14 mouse cellular contexts compared by ENCODE assay signal in the genomic region with DNA sequence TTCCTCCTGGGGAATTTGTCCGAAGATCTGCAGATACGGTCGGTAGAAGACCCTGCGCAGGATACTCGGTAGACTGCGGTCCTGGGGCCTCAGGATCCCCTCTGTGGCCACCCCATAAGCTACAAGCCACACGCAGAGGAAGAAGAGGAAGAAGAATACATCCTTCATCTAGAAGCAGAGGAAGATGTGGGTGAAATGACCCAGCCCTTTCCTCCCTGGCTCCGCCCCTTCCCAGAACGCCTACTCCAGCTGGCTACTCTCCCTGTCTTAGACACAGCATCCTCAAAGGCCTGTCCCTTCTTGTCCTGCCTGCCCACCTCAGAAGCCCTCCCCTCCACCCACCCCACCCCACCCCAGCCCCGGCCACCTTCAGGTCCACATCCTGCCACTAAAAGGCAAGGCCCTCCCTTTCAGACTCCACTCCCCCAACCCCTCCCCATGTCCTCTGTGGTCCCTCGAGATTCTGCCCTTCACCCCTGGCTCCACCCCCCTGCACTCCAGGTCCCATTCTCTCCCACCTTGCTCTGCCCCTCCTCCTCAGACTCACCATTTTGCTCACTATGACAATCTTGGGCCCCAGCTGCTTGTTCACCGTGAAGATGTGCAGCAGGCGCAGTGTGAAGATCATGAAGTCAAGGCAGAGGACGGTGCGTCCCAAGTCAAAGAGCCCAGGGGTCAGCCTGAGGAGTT. TPM values are rescaled to one million over a fixed set of nuclear protein-coding genes. Genes with fewer than 3 reads are reported as not detected.
A peak's percentile ranks its signal among the peaks of the same experiment; 100 is the strongest.
DNase-seq lines count a peak whose midpoint lies in the region; ATAC-seq and TF ChIP-seq lines count a peak whose summit lies in the region.
"Had no signal": no experiment of that assay in that cellular context is flagged by ENCODE, and none has a peak within 500 bp of the region (broad histone marks: within the 10 kb centered on the region; RNA-seq: fewer than 3 reads in every experiment).

No protein-coding gene starts in this region.

- no peak overlapping the region for H3K27ac ChIP-seq in hindbrain, embryonic 13.5 days
- H3K27ac ChIP-seq in hindbrain, embryonic 12.5 days, result no peak overlapping the region
- H3K27ac ChIP-seq in midbrain, embryonic 13.5 days, result peak overlapping the region; percentile 39; the same call in 1 of the 2 replicates
- no peak overlapping the region for H3K27ac ChIP-seq in midbrain, postnatal 0 days (ENCODE audit: low read depth, low read length)
- H3K27ac ChIP-seq: embryonic facial prominence, embryonic 12.5 days had no signal

- no peak for TF ChIP-seq CTCF in midbrain, postnatal 0 days (IDR thresholded peaks at IDR 0.05)

- peak overlapping the region; percentile 15 for H3K9ac ChIP-seq in hindbrain, embryonic 13.5 days
- no peak overlapping the region for H3K9ac ChIP-seq in hindbrain, embryonic 12.5 days
- H3K9ac ChIP-seq in midbrain, embryonic 13.5 days (replicated peaks), result peak overlapping the region; percentile 29; the same call in 1 of the 2 replicates
- H3K9ac ChIP-seq in midbrain, postnatal 0 days (replicated peaks; ENCODE audit: low read length, poor library complexity, severe bottlenecking), result no peak overlapping the region
- H3K9ac ChIP-seq: embryonic facial prominence, embryonic 12.5 days; forebrain, postnatal 0 days had no signal

- peaks cover 33% of the 10 kb centered on the region for H3K4me1 ChIP-seq in hindbrain, embryonic 13.5 days (replicated peaks)
- peaks cover 23% of the 10 kb centered on the region for H3K4me1 ChIP-seq in hindbrain, embryonic 12.5 days
- peaks cover 35% of the 10 kb centered on the region for H3K4me1 ChIP-seq in midbrain, embryonic 13.5 days (replicated peaks)
- no peaks in the 10 kb centered on the region for H3K4me1 ChIP-seq in midbrain, postnatal 0 days (ENCODE audit: insufficient read depth, low read length)
- peaks cover 31% of the 10 kb centered on the region for H3K4me1 ChIP-seq in megakaryocyte, embryonic 14.5 days

- 68% methylated on average over 15 of the region's 15 CpGs for WGBS in hindbrain, embryonic 13.5 days
- 67% methylated on average over 15 of the region's 15 CpGs for WGBS in hindbrain, embryonic 12.5 days
- 66% methylated on average over 15 of the region's 15 CpGs for WGBS in midbrain, embryonic 13.5 days
- 73% methylated on average over 15 of the region's 15 CpGs for WGBS in midbrain, postnatal 0 days

- no peaks in the 10 kb centered on the region for H3K9me3 ChIP-seq in hindbrain, embryonic 13.5 days
- no peaks in the 10 kb centered on the region for H3K9me3 ChIP-seq in hindbrain, embryonic 12.5 days (replicated peaks)
- no peaks in the 10 kb centered on the region for H3K9me3 ChIP-seq in midbrain, embryonic 13.5 days
- H3K9me3 ChIP-seq in midbrain, postnatal 0 days (ENCODE audit: low read length), result no peaks in the 10 kb centered on the region
- no peaks in the 10 kb centered on the region for H3K9me3 ChIP-seq in megakaryocyte, embryonic 14.5 days
- H3K9me3 ChIP-seq: embryonic facial prominence, embryonic 12.5 days had no signal

- no peaks in the 10 kb centered on the region for H3K36me3 ChIP-seq in hindbrain, embryonic 13.5 days
- H3K36me3 ChIP-seq in hindbrain, embryonic 12.5 days, result no peaks in the 10 kb centered on the region
- H3K36me3 ChIP-seq in midbrain, embryonic 13.5 days, result 0 out of 2 replicates have a peak, but pooled peaks cover under 1% of the 10 kb centered on the region
- H3K36me3 ChIP-seq in midbrain, postnatal 0 days (ENCODE audit: insufficient read depth, low read length), result peaks cover 7% of the 10 kb centered on the region; the same call in 1 of the 2 replicates
- peaks cover 10% of the 10 kb centered on the region for H3K36me3 ChIP-seq in megakaryocyte, embryonic 14.5 days (replicated peaks; ENCODE audit: low read length)

- H3K4me2 ChIP-seq in hindbrain, embryonic 13.5 days, result no peak overlapping the region
- no peak overlapping the region for H3K4me2 ChIP-seq in hindbrain, embryonic 12.5 days (replicated peaks)
- H3K4me2 ChIP-seq in midbrain, embryonic 13.5 days (replicated peaks), result no peak overlapping the region
- no peak overlapping the region for H3K4me2 ChIP-seq in midbrain, postnatal 0 days (ENCODE audit: low read depth, low read length, poor library complexity, severe bottlenecking)
- H3K4me2 ChIP-seq: embryonic facial prominence, embryonic 12.5 days had no signal

- no peak for DNase-seq in midbrain, postnatal 0 days (ENCODE audit: low spot score)
- DNase-seq in ES-CJ7 (ENCODE audit: low read depth, low spot score), result peak; percentile 39
- DNase-seq in heart, adult 8-10 months (ENCODE audit: low spot score), result no peak
- DNase-seq in cerebellum, adult 11-12 months, result no peak

- no peak overlapping the region for H3K4me3 ChIP-seq in hindbrain, embryonic 13.5 days
- no peak overlapping the region for H3K4me3 ChIP-seq in hindbrain, embryonic 12.5 days
- H3K4me3 ChIP-seq in midbrain, embryonic 13.5 days (replicated peaks), result no peak overlapping the region
- H3K4me3 ChIP-seq in midbrain, postnatal 0 days (ENCODE audit: low read depth, low read length), result no peak overlapping the region
- peak overlapping the region; percentile 83 for H3K4me3 ChIP-seq in megakaryocyte, embryonic 14.5 days (replicated peaks)
- H3K4me3 ChIP-seq: embryonic facial prominence, embryonic 12.5 days had no signal

- no peak for ATAC-seq in hindbrain, embryonic 13.5 days (ENCODE audit: low FRiP score)
- ATAC-seq in hindbrain, embryonic 12.5 days (ENCODE audit: low FRiP score), result no peak
- no peak for ATAC-seq in midbrain, embryonic 13.5 days
- no peak; the same call in 1 of the 2 replicates for ATAC-seq in midbrain, postnatal 0 days (ENCODE audit: low FRiP score)
- ATAC-seq: forebrain, postnatal 0 days had no signal

- 0 out of 2 replicates have a peak, but pooled peaks cover 3% of the 10 kb centered on the region for H3K27me3 ChIP-seq in hindbrain, embryonic 13.5 days
- no peaks in the 10 kb centered on the region for H3K27me3 ChIP-seq in hindbrain, embryonic 12.5 days
- H3K27me3 ChIP-seq in midbrain, embryonic 13.5 days, result peaks cover 2% of the 10 kb centered on the region; the same call in 1 of the 2 replicates
- H3K27me3 ChIP-seq in midbrain, postnatal 0 days (ENCODE audit: insufficient read depth, low read length), result no peaks in the 10 kb centered on the region
- H3K27me3 ChIP-seq in megakaryocyte, embryonic 14.5 days (replicated peaks), result peaks cover 22% of the 10 kb centered on the region

RNA-seq across cellular contexts. Expression of gene Trpm4, which starts 24.9 kb away (rescaled TPM):
- 7.3 and 8.9 TPM in 2 replicates for polyA plus RNA-seq in hindbrain, embryonic 13.5 days (2015; fragmentation: Nextera tagmentation; extraction: Ambion mirVana)
- polyA plus RNA-seq in hindbrain, embryonic 12.5 days (2016; fragmentation: Nextera tagmentation; extraction: Ambion mirVana), result 11.5 and 14.7 TPM in 2 replicates
- 7.3 and 10.8 TPM in 2 replicates for polyA plus RNA-seq in midbrain, embryonic 13.5 days (2015; fragmentation: Nextera tagmentation; extraction: Ambion mirVana)
- total RNA-seq in midbrain, postnatal 0 days (2014; rRNA removed), result 22.6 and 35.4 TPM in 2 replicates
- 10.4 and 10.7 TPM in 2 replicates for polyA plus RNA-seq in midbrain, postnatal 0 days (2015; fragmentation: Nextera tagmentation; extraction: Ambion mirVana)
- 7.6 TPM in 1 of 2 replicates, not detected in the other for polyA plus RNA-seq in megakaryocyte, embryonic 14.5 days (2012; ENCODE audit: insufficient read depth, low replicate concordance)
- total RNA-seq in heart, adult 8-10 months (2022), result 10 to 100 TPM; 23.8 to 36.3 (median 25.4) TPM

RNA-seq across cellular contexts. Expression of gene Hrc, which starts 26.4 kb away (rescaled TPM):
- 0.31 TPM in 2 replicates for polyA plus RNA-seq in hindbrain, embryonic 13.5 days (2015; fragmentation: Nextera tagmentation; extraction: Ambion mirVana)
- 0.65 and 0.68 TPM in 2 replicates for polyA plus RNA-seq in hindbrain, embryonic 12.5 days (2016; fragmentation: Nextera tagmentation; extraction: Ambion mirVana)
- 0.10 and 0.26 TPM in 2 replicates for polyA plus RNA-seq in midbrain, embryonic 13.5 days (2015; fragmentation: Nextera tagmentation; extraction: Ambion mirVana)
- 0.33 TPM in 1 of 2 replicates, not detected in the other for total RNA-seq in midbrain, postnatal 0 days (2014; rRNA removed)
- polyA plus RNA-seq in midbrain, postnatal 0 days (2015; fragmentation: Nextera tagmentation; extraction: Ambion mirVana), result 0.26 and 0.49 TPM in 2 replicates
- not detected in 2 replicates for polyA plus RNA-seq in megakaryocyte, embryonic 14.5 days (2012; ENCODE audit: insufficient read depth, low replicate concordance)
- 1,000 to 10,000 TPM; 1,032 to 1,216 (median 1,081) TPM for total RNA-seq in heart, adult 8-10 months (2022)
- polyA plus RNA-seq: forebrain, postnatal 0 days had no signal

RNA-seq across cellular contexts. Expression of gene Slc6a21, which starts 31.4 kb away (rescaled TPM):
- polyA plus RNA-seq in hindbrain, embryonic 13.5 days (2015; fragmentation: Nextera tagmentation; extraction: Ambion mirVana), result not detected in 2 replicates
- polyA plus RNA-seq in hindbrain, embryonic 12.5 days (2016; fragmentation: Nextera tagmentation; extraction: Ambion mirVana), result not detected in 2 replicates
- polyA plus RNA-seq in midbrain, embryonic 13.5 days (2015; fragmentation: Nextera tagmentation; extraction: Ambion mirVana), result not detected in 2 replicates
- total RNA-seq in midbrain, postnatal 0 days (2014; rRNA removed), result not detected in 2 replicates
- polyA plus RNA-seq in midbrain, postnatal 0 days (2015; fragmentation: Nextera tagmentation; extraction: Ambion mirVana), result not detected in 2 replicates
- polyA plus RNA-seq in megakaryocyte, embryonic 14.5 days (2012; ENCODE audit: insufficient read depth, low replicate concordance), result not detected in 2 replicates
- not detected for total RNA-seq in heart, adult 8-10 months (2022)
- total RNA-seq: forebrain, postnatal 0 days; heart, postnatal 36 days; layer of hippocampus, postnatal 10 days had no signal
- polyA plus RNA-seq: embryonic facial prominence, embryonic 12.5 days; forebrain, postnatal 0 days; limb, embryonic 11.5 days; lung, embryonic 16.5 days had no signal

RNA-seq across cellular contexts. Expression of gene Ppfia3, which starts 58.1 kb away (rescaled TPM):
- polyA plus RNA-seq in hindbrain, embryonic 13.5 days (2015; fragmentation: Nextera tagmentation; extraction: Ambion mirVana), result 19.9 and 20.7 TPM in 2 replicates
- 15.6 and 16.2 TPM in 2 replicates for polyA plus RNA-seq in hindbrain, embryonic 12.5 days (2016; fragmentation: Nextera tagmentation; extraction: Ambion mirVana)
- polyA plus RNA-seq in midbrain, embryonic 13.5 days (2015; fragmentation: Nextera tagmentation; extraction: Ambion mirVana), result 17.2 and 19.8 TPM in 2 replicates
- total RNA-seq in midbrain, postnatal 0 days (2014; rRNA removed), result 87.4 and 104 TPM in 2 replicates
- 28.9 and 31.6 TPM in 2 replicates for polyA plus RNA-seq in midbrain, postnatal 0 days (2015; fragmentation: Nextera tagmentation; extraction: Ambion mirVana)
- polyA plus RNA-seq in megakaryocyte, embryonic 14.5 days (2012; ENCODE audit: insufficient read depth, low replicate concordance), result 0.79 TPM in 1 of 2 replicates, not detected in the other
- total RNA-seq in heart, adult 8-10 months (2022), result under 1 TPM; 0.11 to 0.33 (median 0.20) TPM
- total RNA-seq: heart, postnatal 36 days had no signal

Comparison
In these comparisons a context has a peak if more than half of its experiments do, and no peak if none do; other contexts are left out.
1. H3K9ac ChIP-seq: peak in hindbrain, embryonic 13.5 days (single experiment) and midbrain, embryonic 13.5 days (single experiment); none in hindbrain, embryonic 12.5 days (single experiment) and midbrain, postnatal 0 days (single experiment).